Mouse (Mus musculus): ENCODE results near the gene Atp6v1g1. TPM values are rescaled to one million over a fixed set of nuclear protein-coding genes. Genes with fewer than 3 reads are reported as not detected.

The Atp6v1g1 gene
- total and polyA plus RNA-seq, 3 experiments: 78.7 to 143 (median 95.1) TPM

DNA sequence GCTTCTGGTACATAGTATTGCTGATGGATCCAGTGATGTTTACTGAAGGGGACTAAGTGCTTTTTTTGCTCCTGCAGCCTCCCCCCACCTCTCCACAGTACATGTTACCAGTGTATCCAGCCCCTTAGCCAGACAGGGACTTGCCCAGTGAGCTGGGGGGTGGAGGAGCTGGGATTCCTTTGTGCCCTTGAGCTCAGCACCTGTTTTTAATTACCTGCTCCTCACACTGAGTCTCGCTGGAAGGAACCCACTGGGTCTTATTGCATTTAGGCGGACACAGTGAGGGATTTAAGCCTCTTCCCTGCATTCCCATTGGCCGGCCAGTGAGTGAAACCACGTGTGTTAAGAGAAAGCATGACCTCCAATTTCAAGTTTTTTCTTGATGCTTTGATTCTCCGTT, 38.0 kb downstream of the Atp6v1g1 start:
- in situ Hi-C loops (cut with MboI; ENCODE audit: low pct_ligation_motif_present, low pct_unique_long_range_greater_than_20kb, low sequenced_read_pairs): no loop called here
- dilution Hi-C loops (cut with MboI; ENCODE audit: extremely low pct_ligation_motif_present, extremely low pct_unique_long_range_greater_than_20kb, low sequenced_read_pairs): no loop called here
- H3K9me3 ChIP-seq (replicated peaks; ENCODE audit: low read length): peaks cover 2% of the 10 kb centered on the region
- no peak overlapping the region for H3K27ac ChIP-seq (ENCODE audit: insufficient read depth, low read depth)
- TF ChIP-seq UBTF (IDR thresholded peaks at IDR 0.05; ENCODE audit: low read depth, low read length) (no peak), HCFC1 (IDR thresholded peaks at IDR 0.05; ENCODE audit: low read depth, low read length) (no peak), RAD21 (IDR thresholded peaks at IDR 0.05; ENCODE audit: low read depth, low read length) (no peak), MEF2A (IDR thresholded peaks at IDR 0.05; ENCODE audit: borderline replicate concordance, low read depth, low read length) (no peak), ZMIZ1 (IDR thresholded peaks at IDR 0.05; ENCODE audit: low read depth, low read length) (no peak), ZNF384 (IDR thresholded peaks at IDR 0.05; ENCODE audit: low read depth, low read length) (no peak)
- H3K4me2 ChIP-seq (ENCODE audit: insufficient read depth, low read depth, poor library complexity, severe bottlenecking): no peak overlapping the region
- peaks cover 0 to 11% of the 10 kb centered on the region in 2 experiments; a peak in 2 of 4 replicates for H3K4me1 ChIP-seq (ENCODE audit: control insufficient read depth in 1 of 2, insufficient read depth in 2 of 2)
- no peak for DNase-seq (ENCODE audit: extremely low read depth)
- no peak overlapping the region for H3K4me3 ChIP-seq (replicated peaks in 1 of 3; ENCODE audit: low read depth in 2 of 3, low read length in 2 of 3, poor library complexity in 1 of 3)
- peaks cover 26 to 87% of the 10 kb centered on the region in 2 experiments for H3K36me3 ChIP-seq (replicated peaks in 1 of 2; ENCODE audit: control insufficient read depth in 1 of 2, insufficient read depth in 1 of 2, low read length in 1 of 2)
- no peak overlapping the region for H3K9ac ChIP-seq (ENCODE audit: insufficient read depth, low read depth)
- no peaks in the 10 kb centered on the region for H3K27me3 ChIP-seq (replicated peaks)
- H3K79me2 ChIP-seq (replicated peaks; ENCODE audit: control insufficient read depth, extremely low read depth, insufficient read depth, poor library complexity, severe bottlenecking): no peaks in the 10 kb centered on the region

DNA sequence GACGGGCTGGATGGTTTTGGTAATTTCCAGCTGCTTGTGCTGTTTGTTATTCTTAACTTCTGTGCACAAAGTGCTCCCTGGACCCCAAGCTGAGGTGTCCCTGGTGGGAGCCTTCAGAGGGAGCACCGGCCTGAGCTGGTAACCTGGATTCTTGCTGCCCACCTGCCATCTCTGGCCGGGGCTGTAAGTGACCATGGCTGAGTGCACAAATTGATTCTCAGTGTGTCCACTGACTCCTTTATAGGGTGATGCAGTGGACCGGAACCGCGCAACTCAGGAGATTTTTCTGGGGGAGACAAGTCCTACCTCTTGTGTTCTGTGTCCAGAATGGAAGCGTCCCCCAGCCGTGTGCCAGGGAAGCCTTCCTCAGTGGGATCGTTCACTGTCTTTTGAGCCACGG, 40.6 kb downstream of the Atp6v1g1 start:
- Histone ChIP-seq H3K9me3 (replicated peaks; ENCODE audit: low read length) (no peaks in the 10 kb centered on the region), H3K27ac (ENCODE audit: insufficient read depth, low read depth) (no peak overlapping the region), H3K9ac (ENCODE audit: insufficient read depth, low read depth) (no peak overlapping the region), H3K4me3 (replicated peaks in 1 of 3; ENCODE audit: low read depth in 2 of 3, low read length in 2 of 3, poor library complexity in 1 of 3) (no peak overlapping the region), H3K4me2 (ENCODE audit: insufficient read depth, low read depth, poor library complexity, severe bottlenecking) (no peak overlapping the region), H3K79me2 (replicated peaks; ENCODE audit: control insufficient read depth, extremely low read depth, insufficient read depth, poor library complexity, severe bottlenecking) (no peaks in the 10 kb centered on the region; the same call in 1 of the 2 replicates), H3K4me1 (ENCODE audit: control insufficient read depth in 1 of 2, insufficient read depth in 2 of 2) (peaks cover 0 to 16% of the 10 kb centered on the region in 2 experiments; a peak in 2 of 4 replicates), H3K36me3 (replicated peaks in 1 of 2; ENCODE audit: control insufficient read depth in 1 of 2, insufficient read depth in 1 of 2, low read length in 1 of 2) (peaks cover 17 to 62% of the 10 kb centered on the region in 2 experiments), H3K27me3 (replicated peaks) (no peaks in the 10 kb centered on the region)
- dilution Hi-C loops (cut with MboI; ENCODE audit: extremely low pct_ligation_motif_present, extremely low pct_unique_long_range_greater_than_20kb, low sequenced_read_pairs): no loop called here
- TF ChIP-seq BHLHE40 (IDR thresholded peaks at IDR 0.05; ENCODE audit: low read depth, low read length): no peak
- TF ChIP-seq USF2 (conservative IDR thresholded peaks at IDR 0.05; ENCODE audit: low read depth, low read length): no peak
- no peak for TF ChIP-seq JUND (conservative IDR thresholded peaks at IDR 0.05; ENCODE audit: low read depth, low read length)
- TF ChIP-seq PAX5 (IDR thresholded peaks at IDR 0.05; ENCODE audit: low read length): no peak
- no peak for TF ChIP-seq TCF12 (IDR thresholded peaks at IDR 0.05; ENCODE audit: low read depth, low read length)
- TF ChIP-seq RCOR1 (conservative IDR thresholded peaks at IDR 0.05; ENCODE audit: low read depth, low read length): no peak
- TF ChIP-seq KAT2A (IDR thresholded peaks at IDR 0.05; ENCODE audit: insufficient replicate concordance, low read length): no peak
- no peak for TF ChIP-seq HCFC1 (IDR thresholded peaks at IDR 0.05; ENCODE audit: low read depth, low read length)
- no peak for TF ChIP-seq UBTF (IDR thresholded peaks at IDR 0.05; ENCODE audit: low read depth, low read length)
- no peak for TF ChIP-seq ELF1 (IDR thresholded peaks at IDR 0.05; ENCODE audit: low read depth, low read length)
- in situ Hi-C loops (cut with MboI; ENCODE audit: low pct_ligation_motif_present, low pct_unique_long_range_greater_than_20kb, low sequenced_read_pairs): no loop called here
- DNase-seq (ENCODE audit: extremely low read depth): no peak

Data from CH12.LX (cell line).